Mouse (Mus musculus): ENCODE results near the gene Sugp1.
"Not testable (repeated sequence)": the region's sequence is repeated elsewhere in the genome, so short reads cannot be mapped to it uniquely, and the experiment has no call there.

Sugp1 gene

GRCm38 (mm10) chr8:70042583-70043455 lies at the start of gene Sugp1, which contains the start of gene Mau2:
Gene Sugp1 (plus strand): TSS chr8:70042813.
Gene Mau2 (minus strand): TSS chr8:70042734.
- DNase-seq (ENCODE audit: low spot score) = peak; percentile 98

GRCm38 (mm10) chr8:69995422-69995775 lies 47.2 kb upstream of the Sugp1 start:
- no peak for DNase-seq (ENCODE audit: low spot score)

- peak; percentile 100 for DNase-seq (ENCODE audit: low spot score)
These were observed 46.6 kb upstream of the Sugp1 start, which contains the start of gene Gatad2a for GRCm38 (mm10) chr8:69995776-69996588. Gene Gatad2a (minus strand): TSS chr8:69996384.

GRCm38 (mm10) chr8:69996589-69997285 lies 45.9 kb upstream of the Sugp1 start:
- no peak for DNase-seq (ENCODE audit: low spot score)

- DNase-seq (ENCODE audit: low spot score) = no peak
These were observed 43.9 kb upstream of the Sugp1 start for GRCm38 (mm10) chr8:69998706-69999105.

- no peak for DNase-seq (ENCODE audit: low spot score)
These were observed 43.4 kb upstream of the Sugp1 start for GRCm38 (mm10) chr8:69999236-69999635.

- DNase-seq (ENCODE audit: low spot score) = no peak
These were observed 42.4 kb upstream of the Sugp1 start for GRCm38 (mm10) chr8:70000226-70000625.

- DNase-seq (ENCODE audit: low spot score) = peak; percentile 82
These were observed 41.3 kb upstream of the Sugp1 start for GRCm38 (mm10) chr8:70001176-70001891.

GRCm38 (mm10) chr8:70001892-70002191 lies 40.8 kb upstream of the Sugp1 start:
- DNase-seq (ENCODE audit: low spot score) = not testable (repeated sequence)

- DNase-seq (ENCODE audit: low spot score) = no peak
These were observed 39.4 kb upstream of the Sugp1 start for GRCm38 (mm10) chr8:70003204-70003657.

GRCm38 (mm10) chr8:70004345-70004744 lies 38.3 kb upstream of the Sugp1 start:
- DNase-seq (ENCODE audit: low spot score) = no peak

- DNase-seq (ENCODE audit: low spot score) = no peak
These were observed 37.4 kb upstream of the Sugp1 start for GRCm38 (mm10) chr8:70005178-70005577.

GRCm38 (mm10) chr8:70010796-70011195 lies 31.8 kb upstream of the Sugp1 start:
- not testable (repeated sequence) for DNase-seq (ENCODE audit: low spot score)

GRCm38 (mm10) chr8:70012350-70012749 lies 30.3 kb upstream of the Sugp1 start:
- DNase-seq (ENCODE audit: low spot score) = no peak

- DNase-seq (ENCODE audit: low spot score) = no peak
These were observed 29.9 kb upstream of the Sugp1 start for GRCm38 (mm10) chr8:70012763-70013162.

GRCm38 (mm10) chr8:70015017-70015416 lies 27.6 kb upstream of the Sugp1 start:
- no peak for DNase-seq (ENCODE audit: low spot score)

GRCm38 (mm10) chr8:70023596-70023995 lies 19.0 kb upstream of the Sugp1 start:
- DNase-seq (ENCODE audit: low spot score) = no peak

GRCm38 (mm10) chr8:70026151-70026550 lies 16.5 kb upstream of the Sugp1 start:
- DNase-seq (ENCODE audit: low spot score) = no peak

GRCm38 (mm10) chr8:70030255-70030654 lies 12.4 kb upstream of the Sugp1 start:
- no peak for DNase-seq (ENCODE audit: low spot score)

- no peak for DNase-seq (ENCODE audit: low spot score)
These were observed 4.6 kb upstream of the Sugp1 start for GRCm38 (mm10) chr8:70037994-70038393.

GRCm38 (mm10) chr8:70041885-70042546 lies 597 bp upstream of the Sugp1 start:
- DNase-seq (ENCODE audit: low spot score) = peak; percentile 33
